Mouse (Mus musculus) macrophage (primary cell): ENCODE measurements around the gene Vmn1r21. TPM values are rescaled to one million over a fixed set of nuclear protein-coding genes. Genes with fewer than 3 reads are reported as not detected.
"Not testable (repeated sequence)": the region's sequence is repeated elsewhere in the genome, so short reads cannot be mapped to it uniquely, and the experiment has no call there.

Experiments used
- H3K27ac ChIP-seq: fragments of 350-480 bp; formaldehyde crosslinking; 2 replicates; pipeline ENCODE4 v1.9.0; 2021
- H3K36me3 ChIP-seq: fragments of 350-480 bp; formaldehyde crosslinking; 2 replicates; pipeline ENCODE4 v1.9.0; 2021; ENCODE audit errors: inconsistent target
- H3K4me3 ChIP-seq: fragments of 350-480 bp; formaldehyde crosslinking; 2 replicates; pipeline ENCODE4 v1.9.0; 2021; ENCODE audit errors: inconsistent target
- H3K79me2 ChIP-seq: fragments of 350-480 bp; formaldehyde crosslinking; 2 replicates; pipeline ENCODE4 v1.9.0; 2021; ENCODE audit errors: inconsistent target
- WGBS: methylation state at CpG from one replicate; pipeline ENCODE4 v1.1.7; 2026; ENCODE audit warnings: inconsistent platforms; ENCODE audit not compliant: missing documents; 5-methylcytosine and 5-hydroxymethylcytosine counted together
- polyA plus RNA-seq: library from polyadenylated mRNA; stranded (reverse); fragments of 250-400 nt; gene quantifications from 3 replicates; pipeline ENCODE4 v1.2.4, GENCODE M21; 2018; ENCODE audit warnings: inconsistent platforms
- total RNA-seq, 78 experiments: library from RNA; depleted of rRNA; stranded (reverse); fragments of 250-400 nt; gene quantifications; 1 replicate in 9 of 78; 2 replicates in 24 of 78; 3 replicates in 43 of 78; 4 replicates in 2 of 78; pipeline ENCODE4 v1.2.4; 2018; ENCODE audit warnings: inconsistent platforms in 56 of 78

Vmn1r21 gene
- not detected for total RNA-seq (2018; cell fraction: chromatin; rRNA removed)
- not detected for total RNA-seq (2018; cell fraction: cytosol; rRNA removed)
- not detected for total RNA-seq (2018; cell fraction: nucleus; rRNA removed)
- polyA plus RNA-seq: not detected in 3 replicates

DNA sequence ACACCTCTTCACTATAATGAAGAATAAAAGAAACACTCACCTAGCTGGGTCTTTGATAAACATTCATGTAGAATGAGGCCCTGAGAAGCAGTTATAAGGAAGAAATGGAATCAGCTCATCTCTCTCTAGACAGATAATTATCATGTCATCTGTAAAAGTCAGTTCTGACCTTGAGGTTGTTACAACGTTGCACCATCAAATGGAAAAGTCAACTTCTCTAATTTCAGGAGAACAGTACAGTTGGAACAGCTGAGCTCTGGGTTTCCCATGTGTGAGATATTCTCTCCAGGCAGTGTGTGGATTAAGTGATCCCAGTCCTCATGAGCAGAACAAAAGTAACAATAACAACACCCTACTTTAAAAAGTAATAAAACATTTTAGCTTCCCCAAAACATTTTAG, at the start of gene Vmn1r21:
Vmn1r21 (minus strand) TSS at position 58 of the 400 bp plus-strand sequence.
- WGBS: 53% methylated on average over 1 of the region's 1 CpGs
- Histone ChIP-seq H3K4me3 (no peak within 1 kb of the TSS), H3K36me3 (no peaks in the 10 kb centered on the region)

DNA sequence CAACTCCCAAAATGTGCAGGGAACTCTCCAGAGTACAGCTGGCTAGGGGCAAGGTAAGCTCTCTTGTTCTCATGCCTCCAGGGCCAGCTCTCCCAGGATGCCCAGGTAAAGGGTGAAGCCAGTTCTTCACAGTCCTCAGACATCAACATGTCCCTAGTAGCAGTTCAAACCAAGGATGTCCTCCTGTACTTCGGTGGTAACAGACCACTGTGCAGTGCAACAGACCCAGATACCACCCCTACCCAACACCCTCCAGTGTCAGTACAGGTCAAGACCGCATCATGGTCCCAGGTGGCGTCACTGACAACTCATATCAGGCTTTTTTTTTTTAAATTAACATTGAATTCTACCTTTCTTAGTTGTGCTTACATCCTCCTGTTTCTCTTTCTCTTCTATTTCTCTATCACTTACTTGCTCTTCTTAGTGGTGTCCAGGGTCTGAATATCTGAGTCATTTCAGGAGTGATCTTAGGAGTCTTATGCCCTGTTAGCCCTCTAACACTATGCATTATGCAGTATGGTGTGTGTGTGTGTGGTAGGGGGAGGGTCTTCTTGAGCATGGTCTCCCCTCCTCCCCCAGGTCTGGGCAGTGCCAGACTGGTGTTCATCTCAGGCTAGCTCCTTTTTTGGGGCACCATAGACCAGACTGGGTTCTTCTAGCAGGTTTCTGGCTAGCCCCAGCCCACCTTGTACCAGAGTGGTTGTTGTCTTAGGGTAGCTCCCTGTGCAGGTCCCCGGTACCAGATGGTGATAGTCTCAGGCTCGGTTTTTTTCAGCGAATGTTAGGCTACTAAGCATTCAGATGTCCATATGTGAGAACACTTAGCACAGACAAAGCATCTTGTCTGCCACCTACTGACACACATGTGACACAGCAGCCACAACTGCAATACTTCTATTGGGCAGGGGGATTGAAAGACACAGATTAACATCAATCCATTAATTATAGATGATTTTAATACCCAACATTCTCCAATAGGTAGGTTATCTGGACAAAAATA, 9.2 kb upstream of the Vmn1r21 start:
- 50% methylated on average over 6 of the region's 6 CpGs for WGBS
- Histone ChIP-seq H3K4me3 (no peak overlapping the region), H3K36me3 (no peaks in the 10 kb centered on the region), H3K79me2 (no peaks in the 10 kb centered on the region), H3K27ac (no peak overlapping the region)

More for the DNA sequence above, at the start of gene Vmn1r21:
- H3K79me2 ChIP-seq: no peaks in the 10 kb centered on the region
- H3K27ac ChIP-seq: no peak within 1 kb of the TSS

DNA sequence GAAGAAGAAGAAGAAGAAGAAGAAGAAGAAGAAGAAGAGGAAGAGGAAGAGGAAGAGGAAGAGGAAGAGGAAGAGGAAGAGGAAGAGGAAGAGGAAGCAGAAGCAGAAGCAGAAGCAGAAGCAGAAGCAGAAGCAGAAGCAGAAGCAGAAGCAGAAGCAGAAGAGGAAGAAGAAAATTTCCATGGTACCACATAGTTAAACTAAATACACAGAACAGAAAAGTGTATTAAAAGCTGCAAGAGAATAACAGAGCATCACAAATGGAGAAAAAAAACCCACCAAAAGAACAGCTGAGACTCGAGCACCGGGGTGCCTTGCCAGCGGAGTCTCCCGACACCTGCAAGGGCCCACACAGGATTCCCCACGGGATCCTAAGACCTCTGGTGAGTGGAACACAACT, 1.0 kb upstream of the Vmn1r21 start:
- H3K4me3 ChIP-seq, H3K27ac ChIP-seq, H3K36me3 ChIP-seq, H3K79me2 ChIP-seq: not testable (repeated sequence)
- 94% methylated on average over 5 of the region's 5 CpGs for WGBS

DNA sequence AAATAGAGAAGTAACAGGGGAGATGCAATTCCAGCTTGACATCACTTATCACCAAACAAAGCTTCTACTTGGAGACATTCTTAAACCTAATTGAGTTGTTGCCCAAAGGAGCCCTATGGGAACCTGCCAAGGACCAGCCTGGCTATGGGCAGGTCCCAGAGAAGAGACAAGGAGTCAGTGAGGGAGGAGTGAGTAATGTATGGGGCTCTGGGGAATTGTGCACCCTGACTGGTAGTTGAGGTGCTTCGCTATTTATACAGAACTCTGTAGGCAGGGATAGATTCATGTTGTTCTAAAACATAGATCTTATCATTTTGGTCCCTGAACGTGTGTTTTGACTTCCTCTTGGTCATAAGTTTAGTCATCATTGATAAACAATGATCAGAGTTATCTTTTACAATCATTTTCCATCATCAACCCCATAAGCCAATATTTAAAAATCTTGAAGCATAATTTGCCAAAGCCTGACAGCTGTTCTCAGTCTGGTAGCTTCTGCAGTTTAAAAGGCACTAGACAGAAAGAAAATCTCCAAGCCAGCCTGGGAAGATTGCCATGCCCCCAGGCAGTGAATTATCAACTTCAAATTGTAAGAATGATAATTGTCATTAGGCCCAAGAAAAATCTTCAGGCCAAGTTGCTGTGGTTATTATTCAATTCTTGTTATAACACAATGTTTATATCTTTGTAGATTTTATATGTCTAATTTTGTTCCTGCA, 10.3 kb downstream of the Vmn1r21 start:
- WGBS: 51% methylated on average over 2 of the region's 2 CpGs
- H3K27ac ChIP-seq: no peak overlapping the region
- no peaks in the 10 kb centered on the region for H3K79me2 ChIP-seq
- no peak overlapping the region for H3K4me3 ChIP-seq
- H3K36me3 ChIP-seq: no peaks in the 10 kb centered on the region

DNA sequence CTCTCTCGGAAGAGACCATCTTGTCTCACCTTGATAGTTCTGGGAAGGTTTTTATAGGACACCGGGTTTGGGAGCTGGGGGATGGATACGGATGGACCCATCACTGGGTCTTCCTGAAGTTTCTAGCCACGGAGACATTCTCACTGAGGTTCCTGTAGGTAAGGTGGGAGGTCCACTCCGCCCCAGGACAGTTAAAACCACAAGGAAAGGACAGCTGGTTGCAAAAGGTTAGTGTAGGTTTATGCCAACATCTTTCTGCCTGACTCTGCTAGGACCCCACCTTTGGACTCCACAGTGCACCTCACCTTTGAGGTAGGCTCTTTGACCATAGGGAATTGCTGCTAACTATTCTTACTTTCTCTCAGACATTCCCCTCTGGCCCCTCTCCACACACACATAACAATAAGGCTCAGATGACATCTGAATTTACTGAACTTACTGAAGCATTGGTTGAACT, 24.9 kb downstream of the Vmn1r21 start:
- peaks cover 15% of the 10 kb centered on the region; the same call in 1 of the 2 replicates for H3K79me2 ChIP-seq
- H3K4me3 ChIP-seq: peak overlapping the region; percentile 19; the same call in 1 of the 2 replicates
- 13% methylated on average over 5 of the region's 5 CpGs for WGBS
- H3K36me3 ChIP-seq: no peaks in the 10 kb centered on the region
- H3K27ac ChIP-seq: no peak overlapping the region

DNA sequence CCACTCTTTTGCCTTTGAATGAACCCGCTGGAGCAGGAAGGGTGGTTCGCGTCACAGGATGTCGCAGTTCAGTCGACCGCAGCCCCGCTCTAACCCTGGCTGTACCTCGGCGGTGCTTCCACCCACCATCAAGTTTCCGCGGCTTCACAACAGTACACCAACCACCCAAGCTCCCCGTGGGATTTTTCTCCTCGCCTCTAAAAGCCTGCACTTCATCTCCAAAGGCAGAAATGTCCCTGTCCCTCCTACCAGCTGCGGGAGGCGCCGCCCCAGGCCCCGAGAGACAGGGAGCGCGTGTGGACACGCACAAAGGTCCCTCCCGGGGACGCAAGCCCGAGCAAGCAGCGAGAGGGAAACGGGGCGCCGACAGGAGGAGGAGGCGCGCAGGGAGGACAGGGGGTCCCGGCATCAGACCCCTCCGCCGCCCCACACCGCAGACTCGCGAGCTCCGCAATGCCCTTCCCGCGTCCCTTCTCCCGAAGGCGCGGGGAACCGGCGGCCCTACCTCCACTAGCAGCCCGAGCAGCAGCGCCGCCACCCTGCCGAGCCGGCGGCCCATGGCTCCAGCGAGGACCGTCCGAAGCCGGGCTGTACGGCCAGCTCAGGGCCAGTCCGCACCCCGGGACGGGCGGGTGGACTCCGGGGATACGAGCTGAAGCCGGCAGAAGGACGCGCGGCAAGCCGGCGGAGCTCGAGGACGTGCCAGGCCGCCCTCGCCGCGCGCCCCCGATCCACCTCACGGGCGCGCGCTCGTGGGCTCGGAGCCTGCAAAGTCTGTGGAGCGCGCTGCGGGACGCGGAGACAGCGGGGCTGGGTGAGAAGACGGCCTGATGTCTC, 25.5 kb downstream of the Vmn1r21 start, which contains the start of gene Vopp1:
Vopp1 (minus strand) TSS at position 738 of the 837 bp plus-strand sequence.
- no peaks in the 10 kb centered on the region for H3K36me3 ChIP-seq
- H3K4me3 ChIP-seq: peak within 1 kb of the TSS; percentile 59
- H3K79me2 ChIP-seq: peaks cover 15% of the 10 kb centered on the region; the same call in 1 of the 2 replicates
- WGBS: 2% methylated on average over 85 of the region's 87 CpGs
- H3K27ac ChIP-seq: peak within 1 kb of the TSS; percentile 34

DNA sequence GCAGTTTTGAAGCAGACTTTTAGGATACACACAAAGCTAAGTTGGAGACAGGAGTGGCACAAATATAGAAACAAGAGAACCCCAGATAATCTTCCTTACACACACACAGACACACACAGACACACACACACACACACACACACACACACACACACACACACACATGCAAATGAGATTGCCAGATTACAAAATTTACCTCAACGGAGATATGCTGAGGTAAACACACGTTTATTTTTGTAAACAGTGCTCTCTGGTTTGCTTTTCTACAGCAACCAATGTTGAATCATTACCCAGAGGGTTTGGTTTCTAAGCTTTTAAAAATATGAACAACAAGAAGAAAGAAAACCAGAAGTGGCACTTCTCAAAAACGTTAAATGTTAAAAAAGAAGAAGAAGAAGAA, 26.7 kb downstream of the Vmn1r21 start:
- H3K27ac ChIP-seq: no peak overlapping the region
- H3K36me3 ChIP-seq: no peaks in the 10 kb centered on the region
- H3K4me3 ChIP-seq: no peak overlapping the region
- peaks cover 15% of the 10 kb centered on the region; the same call in 1 of the 2 replicates for H3K79me2 ChIP-seq
- WGBS: 34% methylated on average over 2 of the region's 3 CpGs

DNA sequence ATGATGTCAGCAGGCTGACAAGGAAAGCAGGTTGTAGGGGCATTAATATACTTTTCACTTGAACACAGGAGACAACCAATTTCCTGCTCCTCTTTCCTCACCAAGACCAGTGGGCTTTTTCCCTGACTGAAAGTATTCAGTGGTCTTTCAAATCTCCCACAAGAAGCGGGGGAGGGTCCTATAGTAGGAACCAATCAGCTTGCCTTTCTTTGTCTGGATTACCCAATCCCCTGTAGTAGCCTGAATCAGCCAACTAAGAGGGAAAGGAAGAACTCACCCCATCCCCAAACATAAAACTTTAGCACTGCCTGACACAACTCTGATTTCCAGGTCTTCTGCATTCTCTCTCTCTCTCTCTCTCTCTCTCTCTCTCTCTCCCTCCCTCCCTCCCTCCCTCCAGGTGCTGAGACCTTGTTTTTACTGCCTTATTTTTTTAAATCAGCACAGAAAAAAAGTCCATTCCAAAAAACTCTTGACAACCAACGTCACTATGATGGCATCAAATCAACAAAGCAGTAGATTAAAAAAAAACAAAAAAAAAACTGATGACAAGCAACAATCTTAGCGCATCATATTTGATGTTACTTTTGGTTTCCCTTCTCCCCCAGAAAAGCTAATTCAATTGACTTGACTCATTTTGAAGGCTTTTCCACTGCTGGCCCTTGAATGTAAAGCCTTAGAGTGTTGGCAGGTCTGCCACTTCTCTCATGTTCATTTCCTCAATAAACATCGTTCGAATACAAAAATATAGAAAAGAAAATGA, 27.3 kb downstream of the Vmn1r21 start:
- no peaks in the 10 kb centered on the region for H3K36me3 ChIP-seq
- H3K4me3 ChIP-seq: no peak overlapping the region
- no peak overlapping the region for H3K27ac ChIP-seq
- H3K79me2 ChIP-seq: peaks cover 15% of the 10 kb centered on the region; the same call in 1 of the 2 replicates
- WGBS: 47% methylated on average over 5 of the region's 5 CpGs

DNA sequence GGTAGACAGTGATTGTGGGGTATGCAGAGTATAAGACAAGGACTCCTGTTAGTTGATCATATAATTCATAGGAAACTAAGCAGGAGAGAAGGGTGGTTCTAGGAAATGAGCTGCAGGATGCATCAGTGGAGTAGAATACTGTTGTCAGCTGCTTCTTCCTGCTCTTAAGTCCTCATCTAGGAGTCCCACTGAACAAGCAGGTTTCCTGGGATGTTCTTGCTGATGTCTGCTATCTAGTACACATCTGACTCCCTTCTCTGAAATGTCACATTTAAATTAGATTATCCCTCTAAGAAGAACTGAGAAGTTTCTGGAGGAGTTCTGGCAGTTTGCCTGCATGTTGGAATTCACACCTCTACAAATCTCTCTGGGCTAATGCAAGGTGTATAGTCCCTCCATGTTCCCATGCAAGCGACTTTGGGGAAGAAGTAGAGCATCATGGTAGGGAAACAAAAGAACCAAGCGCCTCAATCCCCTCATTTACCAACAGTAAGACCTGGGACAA, 35.7 kb downstream of the Vmn1r21 start:
- Histone ChIP-seq H3K27ac (no peak overlapping the region), H3K36me3 (no peaks in the 10 kb centered on the region), H3K4me3 (no peak overlapping the region), H3K79me2 (peaks cover 14% of the 10 kb centered on the region)
- WGBS: 93% methylated on average over 2 of the region's 2 CpGs

DNA sequence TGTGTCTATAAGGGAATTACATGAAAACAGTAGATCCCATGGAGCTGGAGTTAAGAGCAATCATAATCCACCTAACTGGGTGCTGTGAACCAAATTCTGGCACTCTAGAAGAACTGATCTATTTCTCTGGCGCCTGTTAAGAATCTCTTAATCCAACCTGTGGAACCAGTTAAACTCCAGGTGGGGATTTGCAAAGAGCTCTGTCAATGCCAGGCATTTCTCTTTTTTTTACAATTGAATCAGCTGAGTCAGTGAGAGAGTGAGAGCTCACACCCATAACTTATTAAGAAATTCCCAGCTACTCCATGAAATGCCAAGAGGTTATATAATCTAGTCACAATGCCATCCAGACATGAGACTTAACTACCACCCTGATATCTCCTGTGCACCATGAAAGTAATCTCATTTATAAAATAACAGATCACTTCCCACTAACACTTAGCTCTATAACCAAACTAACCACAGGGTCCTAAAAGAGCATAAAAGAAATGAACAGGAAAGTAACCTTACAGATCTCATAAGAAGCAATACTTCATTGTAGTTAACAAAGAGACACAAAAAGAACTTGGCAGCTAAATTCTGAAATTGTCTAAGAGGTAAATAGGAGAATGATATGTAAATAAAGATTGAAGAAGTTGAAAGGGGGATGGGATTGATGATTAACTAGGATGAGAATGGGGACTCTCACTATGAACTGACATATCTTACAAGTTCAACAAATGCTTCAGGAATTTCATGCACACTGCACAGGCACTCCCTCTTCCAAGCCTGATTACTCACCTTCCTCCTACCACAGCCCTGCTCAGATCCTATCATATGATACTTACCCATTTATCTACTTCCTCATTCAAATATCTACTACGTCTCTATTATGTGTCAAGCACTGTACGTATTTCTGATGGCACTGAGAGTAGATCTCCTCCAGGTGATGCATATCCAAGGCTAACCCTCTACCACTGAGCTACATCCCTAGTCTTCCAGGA, 38.1 kb downstream of the Vmn1r21 start:
- 30% methylated on average over 3 of the region's 3 CpGs for WGBS
- H3K79me2 ChIP-seq: peaks cover 14% of the 10 kb centered on the region
- H3K4me3 ChIP-seq: no peak overlapping the region
- H3K36me3 ChIP-seq: no peaks in the 10 kb centered on the region
- no peak overlapping the region for H3K27ac ChIP-seq

DNA sequence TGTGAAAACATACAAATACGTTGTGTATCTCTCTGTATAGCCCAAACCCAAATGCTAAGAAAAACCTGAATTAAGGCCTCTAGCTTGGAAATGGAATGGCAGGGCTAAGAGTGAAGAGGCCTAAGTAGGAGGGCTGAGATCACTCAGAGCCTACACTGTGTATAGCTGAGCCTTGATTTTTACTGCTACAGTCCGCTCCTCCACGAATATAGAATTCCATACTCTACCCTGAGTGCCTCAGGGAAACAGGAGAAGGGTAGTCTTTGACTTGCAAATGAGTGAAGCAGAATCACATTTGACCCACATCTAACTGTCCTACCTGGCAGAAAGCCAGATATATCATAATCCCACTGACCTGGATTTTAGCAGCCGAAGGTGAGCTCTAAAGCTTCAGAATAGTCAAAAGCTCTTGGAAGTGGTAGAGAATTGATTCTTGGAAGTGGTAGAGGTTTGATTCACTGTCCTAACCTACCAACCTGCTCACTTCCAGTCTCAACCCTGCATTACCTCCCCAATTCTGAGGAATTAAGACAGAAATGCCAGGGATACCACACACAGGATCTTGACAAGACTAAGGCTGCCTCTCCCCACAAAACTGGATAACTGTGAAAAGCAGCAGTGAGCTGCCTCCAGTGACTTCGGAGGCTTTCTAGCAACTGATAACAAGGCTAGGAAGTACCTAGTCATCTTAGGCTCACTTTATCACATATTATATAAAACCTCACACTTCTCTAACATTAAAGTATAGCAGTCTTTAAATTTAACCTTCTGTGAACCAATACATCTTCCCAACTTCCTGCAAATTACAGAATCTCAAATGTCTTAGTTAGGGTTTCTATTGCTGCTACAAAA, 44.7 kb downstream of the Vmn1r21 start:
- Histone ChIP-seq H3K27ac (no peak overlapping the region), H3K36me3 (no peaks in the 10 kb centered on the region), H3K4me3 (no peak overlapping the region), H3K79me2 (no peaks in the 10 kb centered on the region)
- WGBS: 98% methylated on average over 4 of the region's 5 CpGs
